Mouse (Mus musculus): ENCODE results near the gene Olfr1098. TPM values are rescaled to one million over a fixed set of nuclear protein-coding genes. Genes with fewer than 3 reads are reported as not detected.

Olfr1098 gene
- total RNA-seq (2021), result not detected
- long read RNA-seq, result 0 reads

DNA sequence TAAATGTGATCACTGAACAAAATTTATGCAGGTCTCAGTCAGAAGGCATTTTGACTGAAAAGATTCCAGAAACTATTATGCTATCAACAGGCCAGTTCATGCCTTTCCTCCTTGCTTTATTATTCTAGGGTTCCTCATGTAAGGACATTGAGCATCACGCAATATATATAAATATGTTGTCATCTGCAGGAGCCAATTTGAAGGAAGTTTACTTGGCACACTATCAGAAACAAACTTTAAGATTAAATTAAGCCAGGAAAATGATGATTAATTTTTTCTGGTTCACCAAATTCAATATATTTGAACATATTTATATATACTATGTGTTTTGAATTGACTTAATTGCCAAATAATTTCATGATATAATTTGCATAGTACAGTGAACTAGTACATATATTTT, at the start of gene Olfr1098:
TSS of gene Olfr1098 (minus strand) at position 101 of the 400 bp plus-strand sequence.
- DNase-seq (ENCODE audit: low spot score in 2 of 2), result no peak

DNA sequence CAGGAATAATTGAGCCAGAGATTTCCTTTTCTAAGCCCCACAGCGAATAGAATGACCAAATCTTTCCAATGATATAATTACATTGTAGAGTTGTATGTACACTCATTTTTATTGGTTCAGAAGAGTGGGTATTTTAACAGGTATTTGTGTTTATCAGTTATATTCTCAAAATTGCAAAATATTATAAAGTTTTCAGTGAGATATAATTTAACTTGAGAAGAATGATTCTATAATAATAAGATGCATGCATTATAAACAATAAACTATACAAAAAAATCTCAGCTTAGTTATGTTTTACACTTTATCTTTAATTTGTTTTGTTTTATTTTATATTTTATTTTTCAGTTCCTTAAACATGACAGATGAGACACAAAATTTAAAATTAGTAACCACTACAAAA, 36.2 kb upstream of the Olfr1098 start, which contains the start of gene Olfr1099:
TSS of gene Olfr1099 (minus strand) at position 101 of the 400 bp plus-strand sequence.
- no peak for DNase-seq (ENCODE audit: low spot score in 2 of 2)

DNA sequence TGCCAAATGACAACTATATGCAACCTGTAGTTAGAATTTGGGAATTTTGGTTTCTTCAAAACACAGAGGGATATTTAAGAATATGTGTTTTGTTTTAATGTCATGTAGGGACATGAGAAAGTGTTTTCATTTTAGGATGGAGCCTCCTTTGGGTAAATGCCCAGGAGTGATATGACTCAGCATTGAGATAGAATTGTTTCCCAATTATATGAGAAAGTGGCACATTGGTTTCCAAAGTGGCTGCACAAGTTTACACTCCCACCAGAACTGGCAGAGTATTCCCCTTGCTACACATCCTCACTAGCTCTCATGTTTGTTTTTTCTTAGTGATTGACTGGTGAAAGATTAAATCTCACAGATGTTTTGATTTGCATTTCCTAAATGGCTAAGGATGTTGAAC, 2.2 kb upstream of the Olfr1098 start:
- DNase-seq (ENCODE audit: low spot score in 2 of 2), result peak in 1 of 2 experiments; percentile 2

DNA sequence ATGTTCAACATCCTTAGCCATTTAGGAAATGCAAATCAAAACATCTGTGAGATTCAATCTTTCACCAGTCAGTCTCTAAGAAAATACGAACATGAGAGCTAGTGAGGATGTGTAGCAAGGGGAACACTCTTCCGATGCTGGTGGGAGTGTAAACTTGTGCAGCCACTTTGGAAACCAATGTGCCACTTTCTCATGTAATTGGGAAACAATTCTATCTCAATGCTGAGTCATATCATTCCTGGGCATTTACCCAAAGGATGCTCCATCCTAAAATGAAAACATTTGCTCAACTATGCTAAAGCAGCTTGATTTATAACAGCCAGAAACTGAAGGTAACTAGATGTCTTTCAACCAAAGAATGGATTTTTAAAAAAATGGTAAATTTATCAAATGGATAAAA, 18.7 kb downstream of the Olfr1098 start:
- peak in 1 of 2 experiments; percentile 7 for DNase-seq (ENCODE audit: low spot score in 2 of 2)

DNA sequence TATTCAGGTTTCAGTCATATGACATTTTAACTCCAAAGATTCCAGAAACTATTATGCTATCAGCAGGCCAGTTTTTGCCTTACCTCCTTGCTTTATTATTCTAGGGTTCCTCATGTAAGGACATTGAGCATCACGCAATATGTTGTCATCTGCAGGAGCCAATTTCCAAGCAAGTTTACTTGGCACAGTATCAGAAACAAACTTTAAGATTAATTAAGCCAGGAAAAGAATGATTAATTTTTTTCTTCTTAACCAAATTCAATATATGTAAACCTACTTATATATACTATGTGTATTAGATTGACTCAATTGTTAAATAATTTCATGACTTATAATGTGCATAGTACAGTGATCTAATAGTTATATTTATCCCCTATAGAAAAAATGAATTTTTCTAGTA, 32.2 kb downstream of the Olfr1098 start, which contains the start of gene Olfr1097:
TSS of gene Olfr1097 (minus strand) at position 101 of the 400 bp plus-strand sequence.
- DNase-seq (ENCODE audit: low spot score in 2 of 2), result no peak

DNA sequence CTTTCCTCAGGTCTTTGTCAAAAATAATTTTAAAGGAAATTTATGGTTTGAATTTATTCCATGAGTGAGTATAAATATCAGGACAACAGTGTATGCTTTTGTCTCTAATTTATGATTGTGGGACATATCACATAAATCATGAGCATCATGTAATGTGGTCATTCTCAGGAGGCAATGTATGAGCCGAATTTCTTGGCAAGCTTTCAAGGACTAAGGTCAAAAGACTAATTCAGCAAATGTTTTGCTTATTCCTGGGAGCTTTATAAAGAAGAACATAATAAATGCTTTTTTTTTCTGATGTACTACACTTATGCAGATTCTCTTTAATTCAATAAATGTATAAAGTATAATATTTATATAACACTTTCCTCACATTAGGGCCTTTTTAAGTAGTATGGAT, 49.6 kb downstream of the Olfr1098 start, which contains the start of gene Gm13723:
TSS of gene Gm13723 (minus strand) at position 101 of the 400 bp plus-strand sequence.
- no peak for DNase-seq (ENCODE audit: low spot score in 2 of 2)

Other genes starting within 250 kb of the Olfr1098 start
- not detected for gene Olfr1086, start 244.5 kb downstream of the Olfr1098 start, total RNA-seq (2021)
- gene Olfr1087, start 226.2 kb downstream of the Olfr1098 start, total RNA-seq (2021), result not detected
- not detected for gene Olfr1089, start 190.8 kb downstream of the Olfr1098 start, total RNA-seq (2021)
- not detected for gene Olfr1090, start 165.6 kb downstream of the Olfr1098 start, total RNA-seq (2021)
- gene Olfr1093, start 142.1 kb downstream of the Olfr1098 start, total RNA-seq (2021), result not detected
- not detected for gene Olfr141, start 114.5 kb downstream of the Olfr1098 start, total RNA-seq (2021)
- not detected for gene Olfr1094, start 99.9 kb downstream of the Olfr1098 start, total RNA-seq (2021)
- not detected for gene Olfr1095, start 72.8 kb downstream of the Olfr1098 start, total RNA-seq (2021)
- gene Gm13723, start 49.7 kb downstream of the Olfr1098 start, total RNA-seq (2021), result not detected
- gene Olfr1097, start 32.3 kb downstream of the Olfr1098 start, total RNA-seq (2021), result not detected
- not detected for gene Olfr1099, start 36.1 kb upstream of the Olfr1098 start, total RNA-seq (2021)
- not detected for gene Olfr1100, start 55.4 kb upstream of the Olfr1098 start, total RNA-seq (2021)
- not detected for gene Olfr1101, start 66.7 kb upstream of the Olfr1098 start, total RNA-seq (2021)
- gene Olfr1102, start 73.9 kb upstream of the Olfr1098 start, total RNA-seq (2021), result not detected
- gene Olfr1104, start 102.5 kb upstream of the Olfr1098 start, total RNA-seq (2021), result not detected
- gene Olfr1105, start 112.0 kb upstream of the Olfr1098 start, total RNA-seq (2021), result not detected
- not detected for gene Olfr1106, start 127.7 kb upstream of the Olfr1098 start, total RNA-seq (2021)
- not detected for gene Olfr1107, start 151.3 kb upstream of the Olfr1098 start, total RNA-seq (2021)
- gene Olfr1109, start 171.5 kb upstream of the Olfr1098 start, total RNA-seq (2021), result not detected
- gene Olfr259, start 190.0 kb upstream of the Olfr1098 start, total RNA-seq (2021), result not detected
- gene Olfr1110, start 215.8 kb upstream of the Olfr1098 start, total RNA-seq (2021), result not detected
- not detected for gene Olfr1111, start 228.1 kb upstream of the Olfr1098 start, total RNA-seq (2021)

Measured in layer of hippocampus, adult 18-20 months (tissue).